Mouse (Mus musculus) lung, postnatal 14 days (tissue): ENCODE measurements around the gene Syngr2.

ENCODE experiments used
- DNase-seq: peaks from one replicate; pipeline ENCODE4 v3.0.0; 2021

The Syngr2 gene

GRCm38 (mm10) chr11:117834086-117834485, 24.6 kb downstream of the Syngr2 start:
- no peak for DNase-seq

- DNase-seq = peak; percentile 41
Observed at GRCm38 (mm10) chr11:117836306-117836705, 26.8 kb downstream of the Syngr2 start.

GRCm38 (mm10) chr11:117838572-117838971, 29.1 kb downstream of the Syngr2 start:
- DNase-seq = no peak

GRCm38 (mm10) chr11:117839021-117839420, 29.6 kb downstream of the Syngr2 start:
- DNase-seq = no peak

GRCm38 (mm10) chr11:117840910-117841309, 31.4 kb downstream of the Syngr2 start:
- DNase-seq = no peak

GRCm38 (mm10) chr11:117843434-117843833, 34.0 kb downstream of the Syngr2 start:
- no peak for DNase-seq

- DNase-seq = no peak
Observed at GRCm38 (mm10) chr11:117844997-117845396, 35.5 kb downstream of the Syngr2 start.

GRCm38 (mm10) chr11:117845651-117846050, 36.2 kb downstream of the Syngr2 start:
- DNase-seq = no peak

GRCm38 (mm10) chr11:117846640-117847039, 37.2 kb downstream of the Syngr2 start:
- no peak for DNase-seq

- DNase-seq = no peak
Observed at GRCm38 (mm10) chr11:117847593-117848215, 38.2 kb downstream of the Syngr2 start.

GRCm38 (mm10) chr11:117848271-117848984, 39.0 kb downstream of the Syngr2 start:
- DNase-seq = no peak

- DNase-seq = peak; percentile 97
Observed at GRCm38 (mm10) chr11:117848985-117849671, 39.7 kb downstream of the Syngr2 start, which contains the start of gene Birc5. Gene Birc5 (plus strand): TSS chr11:117849251.

- DNase-seq = no peak
Observed at GRCm38 (mm10) chr11:117852875-117853274, 43.4 kb downstream of the Syngr2 start.

GRCm38 (mm10) chr11:117854241-117854640, 44.8 kb downstream of the Syngr2 start:
- DNase-seq = no peak

- no peak for DNase-seq
Observed at GRCm38 (mm10) chr11:117855360-117855759, 45.9 kb downstream of the Syngr2 start.

GRCm38 (mm10) chr11:117855975-117856374, 46.5 kb downstream of the Syngr2 start:
- no peak for DNase-seq

GRCm38 (mm10) chr11:117857462-117857861, 48.0 kb downstream of the Syngr2 start:
- DNase-seq = no peak

- DNase-seq = no peak
Observed at GRCm38 (mm10) chr11:117858392-117858791, 48.9 kb downstream of the Syngr2 start.

GRCm38 (mm10) chr11:117860601-117861000, 51.1 kb downstream of the Syngr2 start, which contains the start of gene Tmem235:
Gene Tmem235 (plus strand): TSS chr11:117860752.
- DNase-seq = no peak

- DNase-seq = no peak
Observed at GRCm38 (mm10) chr11:117863174-117863856, 53.8 kb downstream of the Syngr2 start.
